Mouse (Mus musculus): ENCODE data around the gene Klhl42. TPM values are rescaled to one million over a fixed set of nuclear protein-coding genes. Genes with fewer than 3 reads are reported as not detected.

Gene Klhl42
- polyA plus RNA-seq, 1 experiment from 2014 or later, result 9.3 TPM

DNA sequence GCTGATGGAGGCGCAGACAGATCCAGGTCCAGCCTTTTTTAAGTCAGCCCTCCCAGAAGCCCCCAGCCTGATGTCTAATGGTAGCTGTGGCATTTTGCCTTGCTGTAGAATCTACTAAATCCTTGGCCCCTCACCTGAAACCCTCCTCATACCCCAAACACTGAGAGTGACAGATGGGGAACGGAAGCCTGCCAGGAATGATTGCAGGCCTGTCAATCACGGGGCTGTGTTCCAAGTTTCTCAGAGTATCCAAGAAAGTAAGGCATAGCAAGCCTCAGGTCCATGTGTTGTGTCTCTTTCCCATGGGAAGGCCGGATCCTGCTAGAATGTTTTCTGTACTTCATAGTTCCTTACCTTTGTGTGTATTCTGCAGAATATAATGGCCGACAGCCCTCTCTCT, 988 bp upstream of the Klhl42 start:
- Histone ChIP-seq H3K9ac (replicated peaks) (no peak overlapping the region), H3K4me3 (replicated peaks) (no peak overlapping the region), H3K4me1 (replicated peaks) (peaks cover 45% of the 10 kb centered on the region), H3K27ac (no peak overlapping the region), H3K9me3 (no peaks in the 10 kb centered on the region), H3K4me2 (peak overlapping the region; percentile 100; the same call in 1 of the 2 replicates), H3K36me3 (0 out of 2 replicates have a peak, but pooled peaks cover 5% of the 10 kb centered on the region), H3K27me3 (peaks cover 7% of the 10 kb centered on the region; the same call in 1 of the 2 replicates)
- ATAC-seq (ENCODE audit: insufficient number of reproducible peaks, insufficient read depth, low FRiP score, low TSS enrichment, low read depth), result no peak
- 74% methylated on average over 5 of the region's 5 CpGs for WGBS

DNA sequence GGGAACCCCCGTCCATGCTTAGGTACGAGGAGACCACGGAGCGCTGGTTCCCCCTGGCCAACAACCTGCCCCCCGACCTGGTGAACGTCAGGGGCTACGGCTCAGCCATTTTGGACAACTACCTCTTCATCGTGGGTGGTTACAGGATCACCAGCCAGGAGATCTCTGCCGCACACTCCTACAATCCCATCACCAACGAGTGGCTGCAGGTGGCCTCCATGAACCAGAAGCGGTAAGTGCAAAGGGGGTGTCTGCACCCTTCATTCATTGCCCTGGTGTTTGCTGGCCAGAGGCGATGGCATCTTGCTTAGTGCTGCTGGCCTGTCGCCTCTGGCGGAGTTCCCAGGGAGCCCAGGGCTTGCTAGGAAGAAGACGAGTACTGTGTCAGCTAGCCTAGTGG, 957 bp downstream of the Klhl42 start:
- Histone ChIP-seq H3K9me3 (no peaks in the 10 kb centered on the region), H3K4me3 (replicated peaks) (peak overlapping the region; percentile 82), H3K27ac (peak overlapping the region; percentile 89; the same call in 1 of the 2 replicates), H3K4me2 (peak overlapping the region; percentile 100), H3K36me3 (peaks cover 15% of the 10 kb centered on the region; the same call in 1 of the 2 replicates), H3K27me3 (peaks cover 7% of the 10 kb centered on the region; the same call in 1 of the 2 replicates), H3K9ac (replicated peaks) (peak overlapping the region; percentile 88), H3K4me1 (replicated peaks) (peaks cover 30% of the 10 kb centered on the region)
- WGBS, result 3% methylated on average over 15 of the region's 15 CpGs
- no peak for ATAC-seq (ENCODE audit: insufficient number of reproducible peaks, insufficient read depth, low FRiP score, low TSS enrichment, low read depth)

- 85% methylated on average over 7 of the region's 7 CpGs for WGBS
- ATAC-seq (ENCODE audit: insufficient number of reproducible peaks, insufficient read depth, low FRiP score, low TSS enrichment, low read depth), result no peak
- no peak overlapping the region for H3K27ac ChIP-seq
- H3K4me3 ChIP-seq (replicated peaks), result no peak overlapping the region
- H3K4me1 ChIP-seq (replicated peaks), result peaks cover 46% of the 10 kb centered on the region
- H3K36me3 ChIP-seq, result peaks cover 15% of the 10 kb centered on the region; the same call in 1 of the 2 replicates
- no peak overlapping the region for H3K9ac ChIP-seq (replicated peaks)
- peaks cover 4% of the 10 kb centered on the region; the same call in 1 of the 2 replicates for H3K27me3 ChIP-seq
- peak overlapping the region; percentile 13; the same call in 1 of the 2 replicates for H3K4me2 ChIP-seq
- no peaks in the 10 kb centered on the region for H3K9me3 ChIP-seq
Measured at GRCm38 (mm10) chr6:147094771-147095170, 3.6 kb downstream of the Klhl42 start.

- 93% methylated on average over 4 of the region's 4 CpGs for WGBS
- no peaks in the 10 kb centered on the region for H3K9me3 ChIP-seq
- no peak overlapping the region for H3K4me3 ChIP-seq (replicated peaks)
- no peak for ATAC-seq (ENCODE audit: insufficient number of reproducible peaks, insufficient read depth, low FRiP score, low TSS enrichment, low read depth)
- H3K36me3 ChIP-seq, result peaks cover 26% of the 10 kb centered on the region
- no peaks in the 10 kb centered on the region for H3K27me3 ChIP-seq
- H3K4me2 ChIP-seq, result no peak overlapping the region
- H3K27ac ChIP-seq, result no peak overlapping the region
- H3K9ac ChIP-seq (replicated peaks), result no peak overlapping the region
- H3K4me1 ChIP-seq (replicated peaks), result peaks cover 47% of the 10 kb centered on the region
Measured at GRCm38 (mm10) chr6:147096109-147096508, 4.9 kb downstream of the Klhl42 start.

DNA sequence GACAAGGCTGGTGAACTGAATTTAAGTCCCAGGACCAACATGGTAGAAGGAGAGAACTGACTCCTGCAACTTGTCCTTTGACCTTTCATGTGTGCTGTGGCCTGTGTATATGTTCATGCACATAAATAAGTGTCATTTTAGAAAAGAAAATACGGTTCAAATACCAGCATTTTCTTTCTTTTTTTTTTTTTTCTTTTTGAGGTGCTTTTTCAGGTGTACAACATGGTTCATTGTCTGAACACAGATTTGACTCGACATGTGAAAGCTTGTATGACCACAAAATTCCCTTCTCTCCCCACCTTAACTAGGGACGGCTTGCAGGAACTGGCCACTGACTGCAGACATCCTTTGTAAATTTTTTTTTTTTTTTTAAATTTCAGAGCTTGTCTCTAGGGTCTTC, 5.8 kb downstream of the Klhl42 start:
- WGBS, result 84% methylated on average over 3 of the region's 3 CpGs

DNA sequence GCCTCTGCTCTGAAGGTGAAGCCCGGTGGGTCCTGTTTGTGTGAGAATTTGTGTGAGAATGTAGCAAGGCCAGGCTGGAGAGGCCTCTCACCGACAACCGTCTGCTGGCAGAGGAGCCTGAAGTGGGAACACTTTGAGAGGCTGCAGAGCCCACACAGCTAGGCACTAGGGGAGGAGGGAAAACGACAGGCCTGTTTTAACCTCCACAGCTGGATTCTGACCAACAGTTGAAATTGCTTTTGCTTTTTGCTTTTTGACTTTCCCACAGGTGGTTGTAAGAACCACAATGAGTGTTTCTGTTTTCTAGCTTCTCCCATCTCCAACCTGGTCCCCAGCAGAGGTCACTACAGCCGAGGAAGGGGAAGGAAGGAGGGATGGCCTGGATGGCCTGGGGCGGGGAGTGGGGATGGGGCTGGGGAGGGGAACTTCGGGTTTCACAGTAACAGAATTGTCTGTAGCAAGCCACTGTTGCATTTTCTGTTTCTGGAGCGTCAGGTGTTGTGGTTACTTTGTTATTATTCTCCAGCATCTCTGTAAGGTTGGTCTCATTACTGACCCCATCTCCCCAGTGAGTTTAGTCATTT, 6.3 kb downstream of the Klhl42 start:
- Histone ChIP-seq H3K27me3 (no peaks in the 10 kb centered on the region), H3K9me3 (no peaks in the 10 kb centered on the region), H3K4me2 (no peak overlapping the region), H3K4me1 (replicated peaks) (peaks cover 41% of the 10 kb centered on the region), H3K36me3 (peaks cover 37% of the 10 kb centered on the region), H3K9ac (replicated peaks) (no peak overlapping the region), H3K27ac (no peak overlapping the region), H3K4me3 (replicated peaks) (no peak overlapping the region)
- ATAC-seq (ENCODE audit: insufficient number of reproducible peaks, insufficient read depth, low FRiP score, low TSS enrichment, low read depth), result no peak
- 41% methylated on average over 8 of the region's 8 CpGs for WGBS

More for the DNA sequence above, 5.8 kb downstream of the Klhl42 start:
- no peaks in the 10 kb centered on the region for H3K9me3 ChIP-seq
- H3K36me3 ChIP-seq, result peaks cover 32% of the 10 kb centered on the region
- no peak overlapping the region for H3K4me3 ChIP-seq (replicated peaks)
- no peak overlapping the region for H3K4me2 ChIP-seq
- no peak for ATAC-seq (ENCODE audit: insufficient number of reproducible peaks, insufficient read depth, low FRiP score, low TSS enrichment, low read depth)
- H3K4me1 ChIP-seq (replicated peaks), result peaks cover 46% of the 10 kb centered on the region
- no peaks in the 10 kb centered on the region for H3K27me3 ChIP-seq
- no peak overlapping the region for H3K9ac ChIP-seq (replicated peaks)
- H3K27ac ChIP-seq, result no peak overlapping the region

GRCm38 (mm10) chr6:147099458-147100277, 8.5 kb downstream of the Klhl42 start:
- no peak overlapping the region for H3K4me3 ChIP-seq (replicated peaks)
- no peak overlapping the region for H3K27ac ChIP-seq
- H3K4me2 ChIP-seq, result no peak overlapping the region
- ATAC-seq (ENCODE audit: insufficient number of reproducible peaks, insufficient read depth, low FRiP score, low TSS enrichment, low read depth), result no peak
- 0 out of 2 replicates have a peak overlapping the region, but pooled peaks have one; percentile 4 for H3K9ac ChIP-seq (replicated peaks)
- no peaks in the 10 kb centered on the region for H3K9me3 ChIP-seq
- 79% methylated on average over 19 of the region's 19 CpGs for WGBS
- peaks cover 23% of the 10 kb centered on the region for H3K4me1 ChIP-seq (replicated peaks)
- no peaks in the 10 kb centered on the region for H3K27me3 ChIP-seq
- peaks cover 51% of the 10 kb centered on the region for H3K36me3 ChIP-seq

- Histone ChIP-seq H3K4me1 (replicated peaks) (peaks cover 18% of the 10 kb centered on the region), H3K36me3 (peaks cover 58% of the 10 kb centered on the region), H3K27ac (no peak overlapping the region), H3K27me3 (no peaks in the 10 kb centered on the region), H3K9ac (replicated peaks) (no peak overlapping the region), H3K9me3 (no peaks in the 10 kb centered on the region), H3K4me2 (no peak overlapping the region), H3K4me3 (replicated peaks) (no peak overlapping the region)
- 87% methylated on average over 3 of the region's 3 CpGs for WGBS
- no peak for ATAC-seq (ENCODE audit: insufficient number of reproducible peaks, insufficient read depth, low FRiP score, low TSS enrichment, low read depth)
Measured at GRCm38 (mm10) chr6:147102293-147102692, 11.1 kb downstream of the Klhl42 start.

DNA sequence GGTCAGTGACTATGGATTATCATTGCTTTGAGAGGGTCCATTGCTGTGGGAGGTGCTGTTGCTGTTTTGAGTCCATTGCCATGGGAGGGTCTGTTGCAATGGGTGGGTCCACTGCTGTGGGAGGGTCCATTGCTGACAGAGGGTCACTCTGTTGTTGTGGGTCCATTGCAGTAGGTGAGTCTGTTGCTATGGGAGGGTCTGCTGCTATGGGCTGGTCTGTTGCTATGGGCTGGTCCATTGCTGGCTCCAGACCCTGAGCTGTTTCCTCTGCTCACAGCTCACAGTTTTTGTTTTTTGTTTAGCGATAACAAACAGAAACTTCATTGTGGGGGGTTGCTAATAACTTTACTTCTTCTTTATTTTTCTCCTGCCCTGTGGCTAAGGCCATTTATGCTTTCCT, 14.3 kb downstream of the Klhl42 start:
- no peak overlapping the region for H3K4me2 ChIP-seq
- no peaks in the 10 kb centered on the region for H3K27me3 ChIP-seq
- H3K4me3 ChIP-seq (replicated peaks), result no peak overlapping the region
- H3K4me1 ChIP-seq (replicated peaks), result no peaks in the 10 kb centered on the region
- H3K9me3 ChIP-seq, result no peaks in the 10 kb centered on the region
- H3K36me3 ChIP-seq, result peaks cover 79% of the 10 kb centered on the region
- WGBS, result 96% methylated on average over 1 of the region's 1 CpGs
- no peak overlapping the region for H3K9ac ChIP-seq (replicated peaks)
- ATAC-seq (ENCODE audit: insufficient number of reproducible peaks, insufficient read depth, low FRiP score, low TSS enrichment, low read depth), result no peak
- no peak overlapping the region for H3K27ac ChIP-seq

DNA sequence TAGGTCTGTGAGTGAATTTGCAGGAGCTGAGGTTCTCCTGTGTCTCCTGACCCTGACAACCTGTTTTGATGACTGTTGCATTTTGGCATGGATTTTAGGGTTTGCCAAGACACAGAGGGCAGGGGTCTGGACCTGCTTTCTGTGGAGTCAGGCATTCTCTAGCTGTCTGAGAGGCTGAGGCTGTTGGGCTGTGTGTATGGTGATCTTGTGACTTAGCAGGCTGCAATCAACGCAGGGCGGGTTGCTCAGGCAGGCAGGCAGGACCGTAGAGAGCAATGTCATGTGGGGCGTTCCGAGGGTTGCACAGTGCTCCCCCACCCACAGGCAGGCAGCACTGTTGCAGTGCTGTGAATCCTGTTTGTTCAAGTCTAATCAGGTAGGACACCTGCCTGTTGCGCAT, 15.5 kb downstream of the Klhl42 start:
- Histone ChIP-seq H3K4me3 (replicated peaks) (no peak overlapping the region), H3K36me3 (peaks cover 77% of the 10 kb centered on the region), H3K9me3 (no peaks in the 10 kb centered on the region), H3K27me3 (no peaks in the 10 kb centered on the region), H3K9ac (replicated peaks) (no peak overlapping the region), H3K27ac (no peak overlapping the region), H3K4me1 (replicated peaks) (no peaks in the 10 kb centered on the region), H3K4me2 (no peak overlapping the region)
- ATAC-seq (ENCODE audit: insufficient number of reproducible peaks, insufficient read depth, low FRiP score, low TSS enrichment, low read depth), result no peak
- 94% methylated on average over 6 of the region's 6 CpGs for WGBS

DNA sequence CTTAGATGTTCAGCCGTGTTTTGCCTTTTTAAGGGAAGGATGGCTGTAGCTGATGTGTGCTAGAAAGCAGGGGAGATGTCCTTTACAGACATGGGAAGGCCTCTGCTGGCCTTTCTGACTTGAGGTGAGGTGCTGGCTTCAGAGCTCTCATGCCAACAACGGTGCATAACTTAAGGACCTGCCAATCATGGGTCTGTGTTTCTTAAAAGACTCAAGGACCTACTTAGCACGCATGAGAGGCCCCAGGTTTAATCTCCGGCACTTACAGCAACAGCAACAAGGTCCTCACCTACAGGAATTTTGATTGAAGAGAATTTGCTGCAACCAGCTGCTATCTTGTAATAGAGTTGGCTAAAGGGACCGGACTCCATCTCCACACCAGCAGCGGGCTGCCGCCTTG, 18.1 kb downstream of the Klhl42 start:
- Histone ChIP-seq H3K36me3 (peaks cover 67% of the 10 kb centered on the region), H3K27me3 (no peaks in the 10 kb centered on the region), H3K4me3 (replicated peaks) (no peak overlapping the region), H3K9me3 (no peaks in the 10 kb centered on the region), H3K4me2 (no peak overlapping the region), H3K9ac (replicated peaks) (no peak overlapping the region), H3K27ac (no peak overlapping the region), H3K4me1 (replicated peaks) (no peaks in the 10 kb centered on the region)
- 93% methylated on average over 7 of the region's 7 CpGs for WGBS
- ATAC-seq (ENCODE audit: insufficient number of reproducible peaks, insufficient read depth, low FRiP score, low TSS enrichment, low read depth), result no peak

All from limb, embryonic 12.5 days (tissue).